Mouse (Mus musculus): Measurements from ENCODE around the gene Gtf3c3. TPM values are rescaled to one million over a fixed set of nuclear protein-coding genes. Genes with fewer than 3 reads are reported as not detected.

Gene Gtf3c3
- 30.7 TPM for total RNA-seq (2023)

DNA sequence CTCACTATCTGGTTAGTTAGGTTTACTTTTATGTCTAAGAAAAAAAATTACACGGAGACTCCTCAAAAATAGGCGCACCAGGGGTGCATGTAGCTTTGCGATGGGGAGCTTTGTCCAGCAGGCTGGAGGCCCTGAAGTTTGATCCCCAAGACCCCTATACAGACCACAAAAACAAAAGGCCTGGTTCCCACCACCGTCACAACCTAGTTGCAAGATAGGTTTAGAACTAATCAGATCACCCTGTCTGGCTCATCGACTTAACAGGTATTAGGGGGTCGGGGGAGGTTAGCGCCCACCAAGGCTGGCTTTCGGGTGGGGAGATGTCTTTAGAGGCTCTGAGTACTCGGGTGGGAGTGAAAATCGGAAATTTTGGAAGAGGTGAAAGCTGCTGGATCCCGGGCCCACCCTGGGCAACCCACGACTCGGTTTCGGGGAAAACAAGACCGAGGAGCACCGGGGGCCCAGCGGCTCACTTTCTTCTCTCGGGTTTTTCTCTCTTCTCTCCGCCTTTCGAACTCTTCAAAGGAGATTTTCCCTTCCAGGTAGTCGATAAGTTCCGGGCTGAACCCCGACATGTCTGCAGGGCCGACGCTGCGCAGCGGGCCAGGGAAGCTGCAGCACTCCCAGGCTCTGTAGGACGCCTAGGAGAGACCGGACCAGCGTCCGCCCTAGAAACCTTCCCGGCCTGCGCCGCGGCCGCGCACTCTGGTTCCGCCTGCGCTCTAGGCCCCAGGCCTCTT, at the start of gene Gtf3c3:
TSS of gene Gtf3c3 (minus strand) at position 632 of the 740 bp plus-strand sequence.

Other genes with a start within 250 kb of the Gtf3c3 start
- 0.18 TPM for gene Hecw2, start 243.8 kb downstream of the Gtf3c3 start, total RNA-seq (2023)
- gene Ccdc150, start 188.3 kb downstream of the Gtf3c3 start, total RNA-seq (2023), result not detected
- 30.2 TPM for gene Pgap1, start 118.7 kb upstream of the Gtf3c3 start, total RNA-seq (2023)

Measured in CD8-positive naive resting alpha-beta T cell, adult 57 days (primary cell).